8 mouse cellular contexts compared by ENCODE assay signal in the genomic region with DNA sequence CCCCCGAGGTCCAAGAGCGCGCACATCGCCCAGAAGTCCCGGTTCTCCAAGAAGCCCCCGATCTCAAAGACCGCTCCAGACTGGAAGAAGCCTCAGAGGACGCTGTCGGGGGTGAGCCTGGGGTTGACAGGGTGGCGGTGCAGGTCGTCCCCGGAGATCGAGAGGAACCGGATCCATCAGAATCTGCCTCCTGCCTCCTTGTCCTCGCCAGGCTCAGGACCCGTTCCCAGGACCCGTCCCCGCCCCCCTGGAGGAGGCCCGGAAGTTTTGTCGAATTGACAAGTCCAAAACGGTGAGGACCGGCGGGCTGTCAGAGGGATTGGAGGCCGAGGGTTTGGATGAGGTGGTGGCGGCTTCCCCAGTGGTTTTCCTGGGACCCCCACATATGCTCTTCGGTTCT. TPM values are rescaled to one million over a fixed set of nuclear protein-coding genes. Genes with fewer than 3 reads are reported as not detected.
DNase-seq lines count a peak whose midpoint lies in the region; ATAC-seq and TF ChIP-seq lines count a peak whose summit lies in the region.

No protein-coding gene starts in this region.

- H3K9ac ChIP-seq in heart, embryonic 13.5 days, result peak overlapping the region; percentile 97
- H3K9ac ChIP-seq in limb, embryonic 15.5 days, result peak overlapping the region; percentile 79

- H3K9me3 ChIP-seq in heart, embryonic 13.5 days, result no peaks in the 10 kb centered on the region
- H3K9me3 ChIP-seq in E14TG2a.4 (ENCODE audit: low read length), result no peaks in the 10 kb centered on the region
- H3K9me3 ChIP-seq in forebrain, embryonic 10.5 days, result no peaks in the 10 kb centered on the region
- H3K9me3 ChIP-seq in limb, embryonic 15.5 days, result no peaks in the 10 kb centered on the region

- H3K4me3 ChIP-seq in heart, embryonic 13.5 days, result peak overlapping the region; percentile 92
- peak overlapping the region; percentile 99 for H3K4me3 ChIP-seq in E14TG2a.4 (replicated peaks; ENCODE audit: low read length)
- peak overlapping the region; percentile 96 for H3K4me3 ChIP-seq in forebrain, embryonic 10.5 days
- peak overlapping the region; percentile 72 for H3K4me3 ChIP-seq in limb, embryonic 15.5 days

- TF ChIP-seq CTCF in E14TG2a.4 (conservative IDR thresholded peaks at IDR 0.05; ENCODE audit: low read length), result no peak

- no peak for DNase-seq in heart, adult 9 months (ENCODE audit: low spot score in 2 of 2)
- DNase-seq in forebrain, embryonic 10.5 days (ENCODE audit: extremely low spot score, low spot score), result no peak
- DNase-seq in c-Kit-positive CD71-positive TER-119-positive erythroid progenitor cells, embryonic 14.5 days (ENCODE audit: low spot score), result no peak
- DNase-seq in embryo, embryonic 9.5 days (ENCODE audit: extremely low spot score), result no peak

- peaks cover 23% of the 10 kb centered on the region for H3K4me1 ChIP-seq in heart, embryonic 13.5 days
- H3K4me1 ChIP-seq in E14TG2a.4 (replicated peaks; ENCODE audit: low read depth, low read length), result peaks cover 59% of the 10 kb centered on the region
- H3K4me1 ChIP-seq in forebrain, embryonic 10.5 days, result peaks cover 26% of the 10 kb centered on the region
- H3K4me1 ChIP-seq in limb, embryonic 15.5 days, result peaks cover 23% of the 10 kb centered on the region

- ATAC-seq in heart, embryonic 13.5 days (ENCODE audit: extremely low read depth, insufficient number of reproducible peaks, low FRiP score, low TSS enrichment), result no peak
- no peak for ATAC-seq in limb, embryonic 15.5 days (ENCODE audit: insufficient number of reproducible peaks, low FRiP score, low TSS enrichment, low read depth)
- no peak for ATAC-seq in cerebellum, adult (ENCODE audit: insufficient number of reproducible peaks, low FRiP score, low TSS enrichment)

- peaks cover 67% of the 10 kb centered on the region for H3K36me3 ChIP-seq in heart, embryonic 13.5 days
- H3K36me3 ChIP-seq in E14TG2a.4 (ENCODE audit: insufficient read depth, low read length), result peaks cover 78% of the 10 kb centered on the region
- H3K36me3 ChIP-seq in forebrain, embryonic 10.5 days (replicated peaks), result peaks cover 72% of the 10 kb centered on the region
- H3K36me3 ChIP-seq in limb, embryonic 15.5 days, result peaks cover 52% of the 10 kb centered on the region

- 1% methylated on average over 26 of the region's 26 CpGs for WGBS in heart, embryonic 13.5 days
- whole genome bisulfite sequencing in forebrain, embryonic 10.5 days, result 3% methylated on average over 26 of the region's 26 CpGs
- 2% methylated on average over 26 of the region's 26 CpGs for WGBS in limb, embryonic 15.5 days

- H3K27me3 ChIP-seq in heart, embryonic 13.5 days (replicated peaks), result no peaks in the 10 kb centered on the region
- no peaks in the 10 kb centered on the region for H3K27me3 ChIP-seq in E14TG2a.4 (ENCODE audit: insufficient read depth, low read length)
- no peaks in the 10 kb centered on the region for H3K27me3 ChIP-seq in forebrain, embryonic 10.5 days (ENCODE audit: poor library complexity, severe bottlenecking)
- no peaks in the 10 kb centered on the region for H3K27me3 ChIP-seq in limb, embryonic 15.5 days

- peak overlapping the region; percentile 95 for H3K4me2 ChIP-seq in heart, embryonic 13.5 days
- peak overlapping the region; percentile 93 for H3K4me2 ChIP-seq in limb, embryonic 15.5 days

- no peak overlapping the region for H3K27ac ChIP-seq in heart, embryonic 13.5 days (replicated peaks)
- peak overlapping the region; percentile 89 for H3K27ac ChIP-seq in forebrain, embryonic 10.5 days
- no peak overlapping the region for H3K27ac ChIP-seq in limb, embryonic 15.5 days

RNA-seq across cellular contexts. Expression of a gene that starts 0.5 kb away (rescaled TPM):
- polyA plus RNA-seq in heart, embryonic 13.5 days (2015; fragmentation: Nextera tagmentation; extraction: Ambion mirVana), result 20.5 and 20.6 TPM in 2 replicates
- 56.1 and 59.6 TPM in 2 replicates for polyA plus RNA-seq in forebrain, embryonic 10.5 days (2016; fragmentation: Nextera tagmentation; extraction: Ambion mirVana)
- 31.4 and 36.0 TPM in 2 replicates for polyA plus RNA-seq in limb, embryonic 15.5 days (2015; fragmentation: Nextera tagmentation; extraction: Ambion mirVana)

RNA-seq across cellular contexts. Expression of a gene that starts 0.8 kb away (rescaled TPM):
- 113 and 125 TPM in 2 replicates for polyA plus RNA-seq in heart, embryonic 13.5 days (2015; fragmentation: Nextera tagmentation; extraction: Ambion mirVana)
- polyA plus RNA-seq in forebrain, embryonic 10.5 days (2016; fragmentation: Nextera tagmentation; extraction: Ambion mirVana), result 239 and 242 TPM in 2 replicates
- polyA plus RNA-seq in limb, embryonic 15.5 days (2015; fragmentation: Nextera tagmentation; extraction: Ambion mirVana), result 132 and 139 TPM in 2 replicates

RNA-seq across cellular contexts. Expression of a gene that starts 10.3 kb away (rescaled TPM):
- polyA plus RNA-seq in heart, embryonic 13.5 days (2015; fragmentation: Nextera tagmentation; extraction: Ambion mirVana), result 4.5 and 7.0 TPM in 2 replicates
- polyA plus RNA-seq in forebrain, embryonic 10.5 days (2016; fragmentation: Nextera tagmentation; extraction: Ambion mirVana), result 3.3 and 3.7 TPM in 2 replicates
- 5.9 and 8.3 TPM in 2 replicates for polyA plus RNA-seq in limb, embryonic 15.5 days (2015; fragmentation: Nextera tagmentation; extraction: Ambion mirVana)

RNA-seq across cellular contexts. Expression of a gene that starts 11.6 kb away (rescaled TPM):
- polyA plus RNA-seq in heart, embryonic 13.5 days (2015; fragmentation: Nextera tagmentation; extraction: Ambion mirVana), result 32.6 and 37.6 TPM in 2 replicates
- 39.3 and 46.7 TPM in 2 replicates for polyA plus RNA-seq in forebrain, embryonic 10.5 days (2016; fragmentation: Nextera tagmentation; extraction: Ambion mirVana)
- polyA plus RNA-seq in limb, embryonic 15.5 days (2015; fragmentation: Nextera tagmentation; extraction: Ambion mirVana), result 51.8 and 58.5 TPM in 2 replicates

RNA-seq across cellular contexts. Expression of a gene that starts 14.6 kb away (rescaled TPM):
- polyA plus RNA-seq in heart, embryonic 13.5 days (2015; fragmentation: Nextera tagmentation; extraction: Ambion mirVana), result 36.0 and 39.6 TPM in 2 replicates
- 49.4 and 51.3 TPM in 2 replicates for polyA plus RNA-seq in forebrain, embryonic 10.5 days (2016; fragmentation: Nextera tagmentation; extraction: Ambion mirVana)
- polyA plus RNA-seq in limb, embryonic 15.5 days (2015; fragmentation: Nextera tagmentation; extraction: Ambion mirVana), result 46.5 and 50.4 TPM in 2 replicates
